Mouse (Mus musculus): ENCODE data around the gene Syt12. TPM values are rescaled to one million over a fixed set of nuclear protein-coding genes. Genes with fewer than 3 reads are reported as not detected.

Gene Syt12
- polyA plus RNA-seq, 1 experiment from 2014 or later: 0.23 TPM

- no peak overlapping the region for H3K9ac ChIP-seq (ENCODE audit: low read depth, low read length)
- H3K4me2 ChIP-seq (replicated peaks; ENCODE audit: low read depth): no peak overlapping the region
- no peaks in the 10 kb centered on the region for H3K9me3 ChIP-seq (ENCODE audit: control insufficient read depth)
- H3K4me1 ChIP-seq (replicated peaks; ENCODE audit: control insufficient read depth, insufficient read depth, low read length): 0 out of 2 replicates have a peak, but pooled peaks cover 3% of the 10 kb centered on the region
- no peaks in the 10 kb centered on the region for H3K27me3 ChIP-seq (replicated peaks; ENCODE audit: control insufficient read depth, insufficient read depth, low read length)
- peak; percentile 88 for ATAC-seq
- H3K27ac ChIP-seq (ENCODE audit: low read depth, low read length): peak overlapping the region; percentile 15
- no peak overlapping the region for H3K4me3 ChIP-seq (ENCODE audit: low read depth, low read length)
- 3% methylated on average over 1 of the region's 1 CpGs for WGBS
- peaks cover 3% of the 10 kb centered on the region; the same call in 1 of the 2 replicates for H3K36me3 ChIP-seq (ENCODE audit: control insufficient read depth, insufficient read depth)
- TF ChIP-seq CTCF (IDR thresholded peaks at IDR 0.05; ENCODE audit: low read depth): peak; percentile 93
These were observed 60.1 kb downstream of the Syt12 start for GRCm38 (mm10) chr19:4417183-4417582.

GRCm38 (mm10) chr19:4414631-4415030 is 62.6 kb downstream of the Syt12 start:
- WGBS: 90% methylated on average over 1 of the region's 1 CpGs
- H3K9ac ChIP-seq (ENCODE audit: low read depth, low read length): no peak overlapping the region
- H3K27ac ChIP-seq (ENCODE audit: low read depth, low read length): no peak overlapping the region
- H3K4me2 ChIP-seq (replicated peaks; ENCODE audit: low read depth): no peak overlapping the region
- no peaks in the 10 kb centered on the region for H3K27me3 ChIP-seq (replicated peaks; ENCODE audit: control insufficient read depth, insufficient read depth, low read length)
- H3K4me3 ChIP-seq (ENCODE audit: low read depth, low read length): no peak overlapping the region
- no peak for ATAC-seq
- no peaks in the 10 kb centered on the region for H3K36me3 ChIP-seq (ENCODE audit: control insufficient read depth, insufficient read depth)
- no peaks in the 10 kb centered on the region for H3K9me3 ChIP-seq (ENCODE audit: control insufficient read depth)
- TF ChIP-seq CTCF (IDR thresholded peaks at IDR 0.05; ENCODE audit: low read depth): no peak
- 0 out of 2 replicates have a peak, but pooled peaks cover 3% of the 10 kb centered on the region for H3K4me1 ChIP-seq (replicated peaks; ENCODE audit: control insufficient read depth, insufficient read depth, low read length)

GRCm38 (mm10) chr19:4409062-4409461 is 68.2 kb downstream of the Syt12 start:
- WGBS: 41% methylated on average over 2 of the region's 2 CpGs
- Histone ChIP-seq H3K36me3 (ENCODE audit: control insufficient read depth, insufficient read depth) (no peaks in the 10 kb centered on the region), H3K4me3 (ENCODE audit: low read depth, low read length) (no peak overlapping the region), H3K9ac (ENCODE audit: low read depth, low read length) (no peak overlapping the region), H3K4me2 (replicated peaks; ENCODE audit: low read depth) (no peak overlapping the region), H3K9me3 (ENCODE audit: control insufficient read depth) (no peaks in the 10 kb centered on the region), H3K27me3 (replicated peaks; ENCODE audit: control insufficient read depth, insufficient read depth, low read length) (no peaks in the 10 kb centered on the region), H3K27ac (ENCODE audit: low read depth, low read length) (no peak overlapping the region), H3K4me1 (replicated peaks; ENCODE audit: control insufficient read depth, insufficient read depth, low read length) (no peaks in the 10 kb centered on the region)
- TF ChIP-seq CTCF (IDR thresholded peaks at IDR 0.05; ENCODE audit: low read depth): no peak
- ATAC-seq: peak; percentile 59

- Histone ChIP-seq H3K9me3 (ENCODE audit: control insufficient read depth) (no peaks in the 10 kb centered on the region), H3K4me2 (replicated peaks; ENCODE audit: low read depth) (no peak overlapping the region), H3K27me3 (replicated peaks; ENCODE audit: control insufficient read depth, insufficient read depth, low read length) (no peaks in the 10 kb centered on the region), H3K9ac (ENCODE audit: low read depth, low read length) (no peak overlapping the region), H3K4me3 (ENCODE audit: low read depth, low read length) (no peak overlapping the region), H3K4me1 (replicated peaks; ENCODE audit: control insufficient read depth, insufficient read depth, low read length) (no peaks in the 10 kb centered on the region), H3K27ac (ENCODE audit: low read depth, low read length) (no peak overlapping the region), H3K36me3 (ENCODE audit: control insufficient read depth, insufficient read depth) (no peaks in the 10 kb centered on the region)
- no peak for TF ChIP-seq CTCF (IDR thresholded peaks at IDR 0.05; ENCODE audit: low read depth)
- ATAC-seq: no peak
- WGBS: 94% methylated on average over 2 of the region's 2 CpGs
These were observed 72.4 kb downstream of the Syt12 start for GRCm38 (mm10) chr19:4404840-4405239.

GRCm38 (mm10) chr19:4398959-4399358 is 78.3 kb downstream of the Syt12 start:
- Histone ChIP-seq H3K36me3 (ENCODE audit: control insufficient read depth, insufficient read depth) (no peaks in the 10 kb centered on the region), H3K27me3 (replicated peaks; ENCODE audit: control insufficient read depth, insufficient read depth, low read length) (no peaks in the 10 kb centered on the region), H3K9me3 (ENCODE audit: control insufficient read depth) (no peaks in the 10 kb centered on the region), H3K27ac (ENCODE audit: low read depth, low read length) (no peak overlapping the region; the same call in 1 of the 2 replicates), H3K4me2 (replicated peaks; ENCODE audit: low read depth) (no peak overlapping the region), H3K4me1 (replicated peaks; ENCODE audit: control insufficient read depth, insufficient read depth, low read length) (peaks cover 5% of the 10 kb centered on the region), H3K4me3 (ENCODE audit: low read depth, low read length) (no peak overlapping the region), H3K9ac (ENCODE audit: low read depth, low read length) (no peak overlapping the region)
- no peak for ATAC-seq
- TF ChIP-seq CTCF (IDR thresholded peaks at IDR 0.05; ENCODE audit: low read depth): no peak
- 57% methylated on average over 4 of the region's 4 CpGs for WGBS

- H3K4me3 ChIP-seq (ENCODE audit: low read depth, low read length): peak overlapping the region; percentile 72
- peak overlapping the region; percentile 79 for H3K9ac ChIP-seq (ENCODE audit: low read depth, low read length)
- H3K9me3 ChIP-seq (ENCODE audit: control insufficient read depth): no peaks in the 10 kb centered on the region
- no peak for ATAC-seq
- 39% methylated on average over 8 of the region's 8 CpGs for WGBS
- no peaks in the 10 kb centered on the region for H3K36me3 ChIP-seq (ENCODE audit: control insufficient read depth, insufficient read depth)
- H3K4me1 ChIP-seq (replicated peaks; ENCODE audit: control insufficient read depth, insufficient read depth, low read length): peaks cover 5% of the 10 kb centered on the region
- no peak for TF ChIP-seq CTCF (IDR thresholded peaks at IDR 0.05; ENCODE audit: low read depth)
- H3K27ac ChIP-seq (ENCODE audit: low read depth, low read length): peak overlapping the region; percentile 88
- peak overlapping the region; percentile 99 for H3K4me2 ChIP-seq (replicated peaks; ENCODE audit: low read depth)
- H3K27me3 ChIP-seq (replicated peaks; ENCODE audit: control insufficient read depth, insufficient read depth, low read length): no peaks in the 10 kb centered on the region
These were observed 78.7 kb downstream of the Syt12 start for GRCm38 (mm10) chr19:4398630-4398948.

Data from intestine, postnatal 0 days (tissue).